In the genomic region with DNA sequence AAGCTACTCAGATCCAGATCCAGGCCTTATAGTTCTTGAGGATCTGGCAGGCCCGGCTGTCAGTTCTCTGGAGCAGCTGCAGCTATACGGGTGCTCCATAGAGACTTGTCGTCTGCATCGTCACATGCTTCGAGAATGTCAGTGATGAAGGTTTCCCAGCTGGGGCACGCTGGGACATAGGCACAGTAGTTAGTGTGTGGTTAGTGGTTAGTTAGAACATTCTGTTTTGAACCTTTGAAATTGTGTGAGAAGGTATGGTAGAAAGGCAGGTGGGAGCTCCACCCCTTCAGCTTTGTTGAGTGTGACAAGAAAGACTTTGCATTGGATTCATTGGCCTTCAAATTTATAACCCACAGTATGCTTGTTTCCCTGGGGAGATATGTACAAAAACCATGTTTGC, we compare ENCODE assay signal across 24 mouse cellular contexts. TPM values are rescaled to one million over a fixed set of nuclear protein-coding genes. Genes with fewer than 3 reads are reported as not detected.
DNase-seq lines count a peak whose midpoint lies in the region.
"Had no signal": no experiment of that assay in that cellular context is flagged by ENCODE, and none has a peak within 500 bp of the region (broad histone marks: within the 10 kb centered on the region; RNA-seq: fewer than 3 reads in every experiment).

No protein-coding gene starts in this region.

- intact Hi-C loops in left cerebral cortex, postnatal 4 days (cut with DNase I), result loop anchor here (10.0 kb wide), 1 partner anchor 240 kb away; no protein-coding TSS in a partner anchor

- DNase-seq in CD8-positive naive resting alpha-beta T cell, adult 2 months (ENCODE audit: low read depth in 2 of 2, low spot score in 2 of 2), result peak; percentile 25 to 51
- peak; percentile 52 for DNase-seq in naive thymus-derived CD4-positive, alpha-beta T cell, adult 2 months (ENCODE audit: low read depth)
- peak; percentile 91 for DNase-seq in thymus, postnatal 0 days (ENCODE audit: low spot score)
- peak; percentile 44 to 73 for DNase-seq in thymus, postnatal 36 days
- DNase-seq in kidney, postnatal 25 days, result no peak
- no peak for DNase-seq in left cerebral cortex, postnatal 4 days
- DNase-seq in cerebellum, adult 11-12 months, result no peak
- DNase-seq: adrenal gland, adult 2 months; adrenal gland, postnatal 25 days; cerebellum, adult 8-10 months; cerebellum, postnatal 14 days; embryo, embryonic 11 days; gastrocnemius, postnatal 10 days; heart, adult 2 months; heart, postnatal 36 days had no signal

RNA-seq across cellular contexts. Expression of gene Thnsl2, which starts 10.6 kb away (rescaled TPM):
- polyA plus RNA-seq in thymus, postnatal 0 days (2015; fragmentation: Nextera tagmentation; extraction: Ambion mirVana), result 7.8 and 11.3 TPM in 2 replicates
- total RNA-seq in left cerebral cortex, postnatal 4 days (2021), result 1 to 10 TPM; 2.0 to 2.9 TPM
- total RNA-seq: CH12.LX had no signal
- polyA plus RNA-seq: erythroblast, embryonic 14.5 days had no signal

RNA-seq across cellular contexts. Expression of gene Fabp1, which starts 44.8 kb away (rescaled TPM):
- 1.3 and 2.3 TPM in 2 replicates for polyA plus RNA-seq in thymus, postnatal 0 days (2015; fragmentation: Nextera tagmentation; extraction: Ambion mirVana)
- total RNA-seq in left cerebral cortex, postnatal 4 days (2021), result not detected
- total RNA-seq: adrenal gland, postnatal 25 days; CH12.LX; common myeloid progenitor, adult 5-6 weeks; heart, adult 2 months; heart, postnatal 36 days had no signal
- polyA plus RNA-seq: adrenal gland, adult 2 months; embryonic facial prominence, embryonic 11.5 days; forebrain, embryonic 10.5 days; forebrain, embryonic 15.5 days; frontal cortex, adult 2 months; heart, adult 2 months; hindbrain, embryonic 11.5 days; Patski had no signal

Comparison
In these comparisons a context has a peak if more than half of its experiments do, and no peak if none do; other contexts are left out.
1. DNase-seq: peak in CD8-positive naive resting alpha-beta T cell, adult 2 months (2 of 2), naive thymus-derived CD4-positive, alpha-beta T cell, adult 2 months (single experiment), thymus, postnatal 0 days (single experiment) and thymus, postnatal 36 days (2 of 2); none in kidney, postnatal 25 days (0 of 2), left cerebral cortex, postnatal 4 days (single experiment) and cerebellum, adult 11-12 months (single experiment).